ENCODE assay signal across 17 mouse cellular contexts in the genomic region with DNA sequence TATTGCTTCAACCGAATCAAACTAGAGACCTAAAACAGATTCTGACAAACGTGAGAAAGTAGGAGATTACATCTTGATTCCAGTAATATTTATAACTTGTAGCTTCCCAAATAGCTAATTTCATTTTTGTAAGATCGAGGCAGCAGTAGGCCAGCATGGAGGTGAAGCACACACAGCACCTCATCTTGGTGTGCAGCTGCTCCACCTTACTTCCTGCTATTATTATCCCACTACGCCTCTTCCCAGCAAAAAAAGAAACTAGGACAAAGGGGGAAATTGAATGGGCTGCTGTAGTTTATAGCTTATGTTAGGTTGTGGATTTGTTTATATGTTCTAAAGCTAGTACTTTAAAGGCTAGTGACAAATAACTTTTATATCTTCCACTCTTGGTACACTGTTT. TPM values are rescaled to one million over a fixed set of nuclear protein-coding genes. Genes with fewer than 3 reads are reported as not detected.
DNase-seq lines count a peak whose midpoint lies in the region; ATAC-seq and TF ChIP-seq lines count a peak whose summit lies in the region.
"Had no signal": no experiment of that assay in that cellular context is flagged by ENCODE, and none has a peak within 500 bp of the region (broad histone marks: within the 10 kb centered on the region; RNA-seq: fewer than 3 reads in every experiment).

No protein-coding gene starts in this region.

- H3K27me3 ChIP-seq in forebrain, embryonic 15.5 days: no peaks in the 10 kb centered on the region
- H3K27me3 ChIP-seq in forebrain, embryonic 14.5 days (replicated peaks; ENCODE audit: control insufficient read depth, insufficient read depth, low read length): no peaks in the 10 kb centered on the region
- H3K27me3 ChIP-seq in heart, adult 2 months (ENCODE audit: control insufficient read depth, insufficient read depth, low read length): no peaks in the 10 kb centered on the region
- H3K27me3 ChIP-seq in midbrain, embryonic 13.5 days: no peaks in the 10 kb centered on the region
- H3K27me3 ChIP-seq in midbrain, embryonic 14.5 days (ENCODE audit: control insufficient read depth, insufficient read depth, low read length): no peaks in the 10 kb centered on the region
- H3K27me3 ChIP-seq: embryonic facial prominence, embryonic 13.5 days; forebrain, embryonic 13.5 days; hindbrain, embryonic 15.5 days had no signal

- no peak overlapping the region for H3K4me2 ChIP-seq in forebrain, embryonic 15.5 days (replicated peaks)
- H3K4me2 ChIP-seq in forebrain, embryonic 14.5 days (ENCODE audit: low read length): no peak overlapping the region
- H3K4me2 ChIP-seq in midbrain, embryonic 13.5 days (replicated peaks): no peak overlapping the region
- no peak overlapping the region for H3K4me2 ChIP-seq in midbrain, embryonic 14.5 days (ENCODE audit: low read length)
- H3K4me2 ChIP-seq: embryonic facial prominence, embryonic 13.5 days; forebrain, embryonic 13.5 days; hindbrain, embryonic 15.5 days had no signal

- no peaks in the 10 kb centered on the region for H3K36me3 ChIP-seq in forebrain, embryonic 15.5 days
- no peaks in the 10 kb centered on the region for H3K36me3 ChIP-seq in forebrain, embryonic 14.5 days (ENCODE audit: control insufficient read depth, insufficient read depth, low read length)
- H3K36me3 ChIP-seq in heart, adult 2 months (ENCODE audit: control insufficient read depth, insufficient read depth, low read length): peaks cover 38% of the 10 kb centered on the region
- no peaks in the 10 kb centered on the region for H3K36me3 ChIP-seq in midbrain, embryonic 13.5 days
- H3K36me3 ChIP-seq in midbrain, embryonic 14.5 days (ENCODE audit: control insufficient read depth, insufficient read depth, low read length): no peaks in the 10 kb centered on the region
- H3K36me3 ChIP-seq: hindbrain, embryonic 15.5 days had no signal

- intact Hi-C loops in heart, adult 2 months (cut with DNase I): no loop called here

- DNase-seq in forebrain, embryonic 14.5 days (ENCODE audit: low spot score): no peak
- DNase-seq in heart, adult 2 months: no peak
- no peak for DNase-seq in heart, adult 8-10 months (ENCODE audit: low spot score)
- no peak for DNase-seq in layer of hippocampus, adult 2 months (ENCODE audit: low spot score in 2 of 2)
- no peak for DNase-seq in layer of hippocampus, postnatal 25 days (ENCODE audit: extremely low spot score in 1 of 2, low spot score in 1 of 2)
- no peak for DNase-seq in midbrain, embryonic 14.5 days
- DNase-seq: adrenal gland, postnatal 10 days; cerebellum, adult 11-12 months; cerebellum, adult 9-10 months; gastrocnemius, postnatal 36 days; heart, postnatal 14 days had no signal

- H3K9me3 ChIP-seq in forebrain, embryonic 15.5 days: no peaks in the 10 kb centered on the region
- H3K9me3 ChIP-seq in forebrain, embryonic 14.5 days (replicated peaks; ENCODE audit: control insufficient read depth, low read length): no peaks in the 10 kb centered on the region
- no peaks in the 10 kb centered on the region for H3K9me3 ChIP-seq in midbrain, embryonic 13.5 days
- H3K9me3 ChIP-seq in midbrain, embryonic 14.5 days (ENCODE audit: control insufficient read depth, low read length): no peaks in the 10 kb centered on the region
- H3K9me3 ChIP-seq: embryonic facial prominence, embryonic 13.5 days; forebrain, embryonic 13.5 days; hindbrain, embryonic 15.5 days had no signal

- no peak for TF ChIP-seq POLR2A in heart, adult 2 months (IDR thresholded peaks at IDR 0.05; ENCODE audit: insufficient read depth, low read depth, low read length)

- H3K4me3 ChIP-seq in forebrain, embryonic 15.5 days: no peak overlapping the region
- no peak overlapping the region for H3K4me3 ChIP-seq in forebrain, embryonic 14.5 days (ENCODE audit: low read depth, low read length)
- no peak overlapping the region for H3K4me3 ChIP-seq in heart, adult 2 months
- H3K4me3 ChIP-seq in layer of hippocampus, adult 2 months: no peak overlapping the region
- H3K4me3 ChIP-seq in midbrain, embryonic 13.5 days (replicated peaks): no peak overlapping the region
- H3K4me3 ChIP-seq in midbrain, embryonic 14.5 days (replicated peaks; ENCODE audit: low read depth, low read length): no peak overlapping the region
- H3K4me3 ChIP-seq: embryonic facial prominence, embryonic 13.5 days; forebrain, embryonic 13.5 days; hindbrain, embryonic 15.5 days had no signal

- H3K27ac ChIP-seq in forebrain, embryonic 15.5 days (replicated peaks): 0 out of 2 replicates have a peak overlapping the region, but pooled peaks have one; percentile 6
- H3K27ac ChIP-seq in forebrain, embryonic 14.5 days (ENCODE audit: low read depth, low read length): no peak overlapping the region; the same call in 1 of the 2 replicates
- peak overlapping the region; percentile 66 for H3K27ac ChIP-seq in heart, adult 2 months
- H3K27ac ChIP-seq in layer of hippocampus, adult 2 months: peak overlapping the region; percentile 63
- peak overlapping the region; percentile 11; the same call in 1 of the 2 replicates for H3K27ac ChIP-seq in midbrain, embryonic 13.5 days
- no peak overlapping the region for H3K27ac ChIP-seq in midbrain, embryonic 14.5 days (replicated peaks; ENCODE audit: low read depth, low read length)
- H3K27ac ChIP-seq: embryonic facial prominence, embryonic 13.5 days; hindbrain, embryonic 15.5 days had no signal

- 60% methylated on average over 4 of the region's 4 CpGs for WGBS in forebrain, embryonic 15.5 days
- 65% methylated on average over 4 of the region's 4 CpGs for WGBS in forebrain, embryonic 14.5 days
- 11% methylated on average over 4 of the region's 4 CpGs for WGBS in heart, adult 2 months
- 70% methylated on average over 4 of the region's 4 CpGs for WGBS in midbrain, embryonic 13.5 days
- WGBS in midbrain, embryonic 14.5 days: 71% methylated on average over 4 of the region's 4 CpGs

- no peak overlapping the region for H3K9ac ChIP-seq in forebrain, embryonic 15.5 days (replicated peaks)
- no peak overlapping the region for H3K9ac ChIP-seq in forebrain, embryonic 14.5 days (ENCODE audit: low read length)
- H3K9ac ChIP-seq in heart, adult 2 months (ENCODE audit: low read depth, low read length): no peak overlapping the region
- H3K9ac ChIP-seq in midbrain, embryonic 13.5 days (replicated peaks): no peak overlapping the region
- H3K9ac ChIP-seq in midbrain, embryonic 14.5 days (replicated peaks; ENCODE audit: low read length): no peak overlapping the region
- H3K9ac ChIP-seq: embryonic facial prominence, embryonic 13.5 days; forebrain, embryonic 13.5 days; hindbrain, embryonic 15.5 days had no signal

- H3K4me1 ChIP-seq in forebrain, embryonic 15.5 days: peaks cover 38% of the 10 kb centered on the region
- H3K4me1 ChIP-seq in forebrain, embryonic 14.5 days (ENCODE audit: control insufficient read depth, insufficient read depth, low read length): peaks cover 28% of the 10 kb centered on the region
- peaks cover 12% of the 10 kb centered on the region for H3K4me1 ChIP-seq in heart, adult 2 months (ENCODE audit: control insufficient read depth, insufficient read depth, low read length)
- peaks cover 36% of the 10 kb centered on the region for H3K4me1 ChIP-seq in midbrain, embryonic 13.5 days (replicated peaks)
- H3K4me1 ChIP-seq in midbrain, embryonic 14.5 days (ENCODE audit: control insufficient read depth, insufficient read depth, low read length): peaks cover 27% of the 10 kb centered on the region

- ATAC-seq in forebrain, embryonic 15.5 days (replicated peaks): no peak
- no peak for ATAC-seq in forebrain, embryonic 14.5 days
- no peak for ATAC-seq in midbrain, embryonic 13.5 days
- no peak for ATAC-seq in midbrain, embryonic 14.5 days (ENCODE audit: low FRiP score, low TSS enrichment)
- ATAC-seq: forebrain, embryonic 13.5 days; intestine, embryonic 16.5 days had no signal

- TF ChIP-seq EP300 in heart, adult 2 months (IDR thresholded peaks at IDR 0.05; ENCODE audit: insufficient read depth, low read depth, low read length): no peak

- TF ChIP-seq CTCF in heart, adult 2 months (IDR thresholded peaks at IDR 0.05): no peak
- no peak for TF ChIP-seq CTCF in layer of hippocampus, adult 2 months (conservative IDR thresholded peaks at IDR 0.05)

- peaks cover 6% of the 10 kb centered on the region for H3K79me2 ChIP-seq in heart, adult 2 months (replicated peaks; ENCODE audit: control insufficient read depth, insufficient read depth, low read length)

RNA-seq across cellular contexts. Expression of a gene that starts 7.4 kb away (rescaled TPM):
- 52.2 and 53.4 TPM in 2 replicates for polyA plus RNA-seq in forebrain, embryonic 15.5 days (2015; fragmentation: Nextera tagmentation; extraction: Ambion mirVana)
- 44.1 and 47.6 TPM in 2 replicates for polyA plus RNA-seq in forebrain, embryonic 14.5 days (2014; fragmentation: Nextera tagmentation; extraction: Ambion mirVana)
- 10 to 100 TPM; 31.1 to 33.5 TPM for total RNA-seq in heart, adult 2 months (2021)
- polyA plus RNA-seq in heart, adult 2 months (2012; rRNA removed): 14.6 and 21.3 TPM in 2 replicates
- 10 to 100 TPM; 31.2 to 34.4 (median 33.0) TPM for total RNA-seq in heart, adult 8-10 months (2022)
- 100 to 1,000 TPM; 110 to 113 TPM for total RNA-seq in layer of hippocampus, adult 2 months (2021)
- 100 to 1,000 TPM in 1 of 2 experiments, 10 to 100 TPM in 1; 92.7 to 121 TPM for total RNA-seq in layer of hippocampus, postnatal 25 days (2021)
- polyA plus RNA-seq in midbrain, embryonic 13.5 days (2015; fragmentation: Nextera tagmentation; extraction: Ambion mirVana): 56.6 and 58.5 TPM in 2 replicates
- polyA plus RNA-seq in midbrain, embryonic 14.5 days (2014; fragmentation: Nextera tagmentation; extraction: Ambion mirVana): 57.0 and 57.9 TPM in 2 replicates

RNA-seq across cellular contexts. Expression of a gene that starts 38.6 kb away (rescaled TPM):
- 55.5 and 60.7 TPM in 2 replicates for polyA plus RNA-seq in forebrain, embryonic 15.5 days (2015; fragmentation: Nextera tagmentation; extraction: Ambion mirVana)
- 60.1 and 60.7 TPM in 2 replicates for polyA plus RNA-seq in forebrain, embryonic 14.5 days (2014; fragmentation: Nextera tagmentation; extraction: Ambion mirVana)
- total RNA-seq in heart, adult 2 months (2021): 10 to 100 TPM; 17.5 to 19.9 TPM
- polyA plus RNA-seq in heart, adult 2 months (2012; rRNA removed): 5.0 and 13.1 TPM in 2 replicates
- total RNA-seq in heart, adult 8-10 months (2022): 10 to 100 TPM; 20.1 to 24.8 (median 23.4) TPM
- total RNA-seq in layer of hippocampus, adult 2 months (2021): 10 to 100 TPM; 38.2 to 40.6 TPM
- 10 to 100 TPM; 34.3 to 42.3 TPM for total RNA-seq in layer of hippocampus, postnatal 25 days (2021)
- 57.0 and 59.0 TPM in 2 replicates for polyA plus RNA-seq in midbrain, embryonic 13.5 days (2015; fragmentation: Nextera tagmentation; extraction: Ambion mirVana)
- polyA plus RNA-seq in midbrain, embryonic 14.5 days (2014; fragmentation: Nextera tagmentation; extraction: Ambion mirVana): 48.3 and 50.0 TPM in 2 replicates

Comparison
In these comparisons a context has a peak if more than half of its experiments do, and no peak if none do; other contexts are left out.
1. H3K27ac ChIP-seq: peak in forebrain, embryonic 15.5 days (single experiment), heart, adult 2 months (single experiment), layer of hippocampus, adult 2 months (single experiment) and midbrain, embryonic 13.5 days (single experiment); none in forebrain, embryonic 14.5 days (single experiment) and midbrain, embryonic 14.5 days (single experiment).